Mouse (Mus musculus) adrenal gland, adult 2 months (tissue): ENCODE data around the gene Krtap8-1. TPM values are rescaled to one million over a fixed set of nuclear protein-coding genes. Genes with fewer than 3 reads are reported as not detected.

Experiments
- DNase-seq: peaks from one replicate; pipeline ENCODE4 v3.0.0; 2021
- long read RNA-seq: library from polyadenylated mRNA; stranded (forward); transcript quantifications from one replicate; pipeline ENCODE4 v2.0.0, GENCODE M21; 2021
- polyA plus RNA-seq: library from polyadenylated mRNA; depleted of rRNA; stranded (reverse); fragments of >200 nt; gene quantifications from 2 replicates; pipeline ENCODE4 v1.2.3, GENCODE M21; 2012; rRNA removed
- total RNA-seq, 2 experiments: library from RNA; stranded (reverse); gene quantifications; 2 replicates each; pipeline ENCODE4 v1.2.3; 2021

The Krtap8-1 gene
- total RNA-seq (not detected), polyA plus RNA-seq (not detected in 2 replicates)
- long read RNA-seq: 0 reads

GRCm38 (mm10) chr16:89487852-89488251 lies at the start of gene Krtap8-1:
TSS of gene Krtap8-1 (minus strand) at chr16:89487952.
- DNase-seq: no peak

GRCm38 (mm10) chr16:89537349-89537748 lies 49.6 kb upstream of the Krtap8-1 start:
- DNase-seq: no peak

GRCm38 (mm10) chr16:89530547-89530946 lies 42.8 kb upstream of the Krtap8-1 start:
- no peak for DNase-seq

GRCm38 (mm10) chr16:89529846-89530245 lies 42.1 kb upstream of the Krtap8-1 start:
- no peak for DNase-seq

- DNase-seq: no peak
Observed at GRCm38 (mm10) chr16:89528380-89528779, 40.6 kb upstream of the Krtap8-1 start.

GRCm38 (mm10) chr16:89520996-89521395 lies 33.2 kb upstream of the Krtap8-1 start:
- no peak for DNase-seq

GRCm38 (mm10) chr16:89520555-89520954 lies 32.8 kb upstream of the Krtap8-1 start:
- DNase-seq: no peak

GRCm38 (mm10) chr16:89520091-89520490 lies 32.3 kb upstream of the Krtap8-1 start:
- no peak for DNase-seq

- peak; percentile 66 for DNase-seq
Observed at GRCm38 (mm10) chr16:89517635-89518034, 29.9 kb upstream of the Krtap8-1 start.

GRCm38 (mm10) chr16:89513431-89513830 lies 25.7 kb upstream of the Krtap8-1 start:
- DNase-seq: no peak

- DNase-seq: no peak
Observed at GRCm38 (mm10) chr16:89508223-89508622, 20.5 kb upstream of the Krtap8-1 start, which contains the start of gene Krtap7-1. TSS of gene Krtap7-1 (minus strand) at chr16:89508323.

GRCm38 (mm10) chr16:89503571-89503970 lies 15.8 kb upstream of the Krtap8-1 start:
- no peak for DNase-seq

- no peak for DNase-seq
Observed at GRCm38 (mm10) chr16:89501870-89502269, 14.1 kb upstream of the Krtap8-1 start.

GRCm38 (mm10) chr16:89497002-89497401 lies 9.2 kb upstream of the Krtap8-1 start:
- DNase-seq: no peak

- DNase-seq: no peak
Observed at GRCm38 (mm10) chr16:89495394-89496153, 7.8 kb upstream of the Krtap8-1 start.

GRCm38 (mm10) chr16:89477679-89478314 lies 10.0 kb downstream of the Krtap8-1 start:
- no peak for DNase-seq

GRCm38 (mm10) chr16:89461189-89461588 lies 26.6 kb downstream of the Krtap8-1 start:
- DNase-seq: no peak

Other genes starting within 250 kb of the Krtap8-1 start
- gene Krtap21-1, start 84.1 kb downstream of the Krtap8-1 start, total RNA-seq: not detected
- not detected in 2 replicates for gene Krtap21-1, start 84.1 kb downstream of the Krtap8-1 start, polyA plus RNA-seq
- not detected for gene Krtap6-2, start 67.8 kb downstream of the Krtap8-1 start, total RNA-seq
- not detected in 2 replicates for gene Krtap6-2, start 67.8 kb downstream of the Krtap8-1 start, polyA plus RNA-seq
- gene Krtap7-1, start 20.4 kb upstream of the Krtap8-1 start, total RNA-seq: not detected
- gene Krtap7-1, start 20.4 kb upstream of the Krtap8-1 start, polyA plus RNA-seq: not detected in 2 replicates
- not detected for gene Krtap11-1, start 83.2 kb upstream of the Krtap8-1 start, total RNA-seq
- not detected in 2 replicates for gene Krtap11-1, start 83.2 kb upstream of the Krtap8-1 start, polyA plus RNA-seq